Mouse (Mus musculus) limb, embryonic 12.5 days (tissue): ENCODE results near the gene Bcat1. TPM values are rescaled to one million over a fixed set of nuclear protein-coding genes. Genes with fewer than 3 reads are reported as not detected.
A peak's percentile ranks its signal among the peaks of the same experiment; 100 is the strongest.

Source experiments
- ATAC-seq: fragments of 200-750 bp; cut with Nextera tagmentation; 2 replicates; pipeline ENCODE4 v1.8.0; 2017; ENCODE audit warnings: low read depth, moderate TSS enrichment; ENCODE audit not compliant: insufficient number of reproducible peaks, insufficient read depth, low FRiP score, low TSS enrichment
- H3K27ac ChIP-seq: fragments of 300-500 bp; sonication (generic); 2 replicates; pipeline ENCODE4 v1.5.1; 2016; ENCODE audit warnings: mild to moderate bottlenecking, moderate library complexity
- H3K27me3 ChIP-seq: fragments of 300-500 bp; sonication (generic); 2 replicates; pipeline ENCODE4 v1.6.1; 2016; ENCODE audit warnings: mild to moderate bottlenecking, moderate library complexity
- H3K36me3 ChIP-seq: fragments of 300-500 bp; sonication (generic); 2 replicates; pipeline ENCODE4 v1.6.1; 2016; ENCODE audit warnings: mild to moderate bottlenecking, moderate library complexity
- H3K4me1 ChIP-seq: fragments of 300-500 bp; sonication (generic); replicated peaks from 2 replicates; pipeline ENCODE4 v1.6.1; 2016
- H3K4me2 ChIP-seq: fragments of 300-500 bp; sonication (generic); 2 replicates; pipeline ENCODE4 v1.6.1; 2016; ENCODE audit warnings: mild to moderate bottlenecking, moderate library complexity
- H3K4me3 ChIP-seq: fragments of 300-500 bp; sonication (generic); replicated peaks from 2 replicates; pipeline ENCODE4 v1.5.1; 2016; ENCODE audit warnings: mild to moderate bottlenecking
- H3K9ac ChIP-seq: fragments of 300-500 bp; sonication (generic); replicated peaks from 2 replicates; pipeline ENCODE4 v1.6.1; 2016; ENCODE audit warnings: mild to moderate bottlenecking, moderate library complexity
- H3K9me3 ChIP-seq: fragments of 300-500 bp; sonication (generic); 2 replicates; pipeline ENCODE4 v1.6.1; 2016; ENCODE audit warnings: mild to moderate bottlenecking, moderate library complexity
- WGBS: fragments of 180-500 bp; shearing (Covaris S2); methylation state at CpG from one replicate; pipeline ENCODE4 v1.1.7; 2016; 5-methylcytosine and 5-hydroxymethylcytosine counted together
- polyA plus RNA-seq: library from polyadenylated mRNA; unstranded; fragments of >200 nt; fragmentation: Nextera tagmentation; extraction: Ambion mirVana; gene quantifications from 2 replicates; pipeline ENCODE4 v1.2.1, GENCODE M21; 2016

Gene Bcat1
- polyA plus RNA-seq, 1 experiment from 2014 or later = 41.7 TPM

DNA sequence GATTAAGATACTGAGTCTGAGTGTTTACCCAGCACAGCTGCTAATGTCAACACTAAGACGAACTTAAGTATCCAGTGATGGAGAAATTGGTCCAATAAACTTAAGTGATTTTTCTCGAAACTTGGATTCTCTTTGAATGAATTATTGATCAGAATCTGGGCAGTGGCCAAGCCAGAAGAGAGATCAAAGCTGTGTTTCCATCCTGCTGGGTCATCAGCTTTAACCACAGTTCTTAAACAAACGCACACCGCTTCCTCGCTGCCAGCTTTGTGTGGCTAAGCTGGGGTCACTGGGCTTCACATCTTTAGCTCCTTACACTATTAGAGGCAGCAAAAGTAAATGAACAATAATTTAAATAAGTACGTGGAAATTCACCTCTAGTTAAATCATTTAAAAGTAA lies 108.4 kb downstream of the Bcat1 start:
- ATAC-seq = no peak
- H3K9me3 ChIP-seq = no peaks in the 10 kb centered on the region
- H3K27me3 ChIP-seq = no peaks in the 10 kb centered on the region; the same call in 1 of the 2 replicates
- no peaks in the 10 kb centered on the region for H3K36me3 ChIP-seq
- H3K4me3 ChIP-seq = no peak overlapping the region
- no peak overlapping the region for H3K27ac ChIP-seq
- WGBS = 52% methylated on average over 6 of the region's 6 CpGs
- no peak overlapping the region for H3K9ac ChIP-seq
- H3K4me2 ChIP-seq = no peak overlapping the region
- no peaks in the 10 kb centered on the region for H3K4me1 ChIP-seq

DNA sequence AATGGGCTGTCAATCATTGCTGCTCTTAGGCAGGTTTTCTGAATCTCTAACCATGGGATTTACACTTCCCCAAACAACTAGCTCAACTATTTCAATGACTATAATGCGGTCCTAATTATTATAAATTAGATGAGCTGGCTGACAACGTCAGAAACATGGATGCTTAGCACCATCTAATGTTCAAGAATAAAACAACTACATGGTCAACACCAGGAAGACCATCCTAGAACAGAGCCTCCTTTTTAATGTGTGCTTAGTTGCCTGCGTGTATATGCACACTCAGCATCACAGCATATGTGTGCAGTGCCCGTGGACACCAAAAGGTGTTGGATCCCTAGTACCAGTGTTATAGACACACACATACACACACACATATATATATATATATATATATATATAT lies 111.8 kb downstream of the Bcat1 start:
- Histone ChIP-seq H3K9ac (no peak overlapping the region), H3K4me2 (no peak overlapping the region), H3K9me3 (no peaks in the 10 kb centered on the region), H3K4me1 (no peaks in the 10 kb centered on the region), H3K36me3 (no peaks in the 10 kb centered on the region), H3K4me3 (no peak overlapping the region), H3K27ac (no peak overlapping the region), H3K27me3 (no peaks in the 10 kb centered on the region; the same call in 1 of the 2 replicates)
- 78% methylated on average over 4 of the region's 4 CpGs for WGBS
- ATAC-seq = no peak

DNA sequence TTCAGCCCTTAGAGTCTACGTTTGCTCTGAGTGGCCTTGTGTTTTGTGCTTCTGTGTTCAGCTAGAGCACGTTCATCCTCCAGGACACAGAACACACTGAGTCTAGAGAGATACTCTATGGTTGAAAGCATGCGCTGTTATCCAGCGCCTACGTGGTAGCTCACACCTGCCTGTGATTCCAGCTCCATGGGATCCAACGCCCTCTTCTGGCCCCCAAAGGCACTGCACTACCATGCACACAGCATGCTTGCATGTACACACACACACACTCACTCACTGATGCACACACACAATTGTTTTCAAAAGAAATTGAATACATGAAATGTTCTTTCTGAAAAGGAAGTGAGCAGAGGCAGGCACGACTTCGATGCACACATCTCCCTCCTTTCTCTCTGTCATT lies 112.8 kb downstream of the Bcat1 start:
- no peak for ATAC-seq
- H3K27me3 ChIP-seq = no peaks in the 10 kb centered on the region; the same call in 1 of the 2 replicates
- 83% methylated on average over 8 of the region's 8 CpGs for WGBS

DNA sequence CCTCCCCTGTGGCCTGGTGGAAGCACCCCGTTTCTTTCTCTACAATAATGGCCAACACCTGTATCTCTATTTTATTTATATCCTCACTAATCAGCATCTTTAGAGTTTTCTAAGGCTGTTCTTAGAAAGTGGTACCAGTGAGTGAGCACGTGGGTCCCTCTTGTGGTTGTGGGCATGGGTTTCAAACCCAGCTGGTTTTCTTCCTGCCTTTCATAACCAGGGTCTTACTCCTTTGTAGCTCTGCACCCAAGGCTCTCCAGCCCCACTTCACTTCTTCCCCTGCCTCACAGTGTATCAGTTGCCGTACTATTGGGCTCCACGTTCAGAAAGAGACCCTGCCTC lies 114.0 kb downstream of the Bcat1 start:
- 55% methylated on average over 4 of the region's 4 CpGs for WGBS
- no peak overlapping the region for H3K4me3 ChIP-seq
- no peaks in the 10 kb centered on the region for H3K9me3 ChIP-seq
- no peaks in the 10 kb centered on the region for H3K36me3 ChIP-seq
- no peaks in the 10 kb centered on the region for H3K4me1 ChIP-seq
- H3K27ac ChIP-seq = no peak overlapping the region
- H3K9ac ChIP-seq = no peak overlapping the region
- no peak overlapping the region for H3K4me2 ChIP-seq
- no peak for ATAC-seq
- no peaks in the 10 kb centered on the region; the same call in 1 of the 2 replicates for H3K27me3 ChIP-seq

More for the DNA sequence above, 112.8 kb downstream of the Bcat1 start:
- Histone ChIP-seq H3K27ac (no peak overlapping the region), H3K4me3 (no peak overlapping the region), H3K9me3 (no peaks in the 10 kb centered on the region), H3K4me1 (no peaks in the 10 kb centered on the region), H3K9ac (no peak overlapping the region), H3K4me2 (no peak overlapping the region), H3K36me3 (no peaks in the 10 kb centered on the region)

DNA sequence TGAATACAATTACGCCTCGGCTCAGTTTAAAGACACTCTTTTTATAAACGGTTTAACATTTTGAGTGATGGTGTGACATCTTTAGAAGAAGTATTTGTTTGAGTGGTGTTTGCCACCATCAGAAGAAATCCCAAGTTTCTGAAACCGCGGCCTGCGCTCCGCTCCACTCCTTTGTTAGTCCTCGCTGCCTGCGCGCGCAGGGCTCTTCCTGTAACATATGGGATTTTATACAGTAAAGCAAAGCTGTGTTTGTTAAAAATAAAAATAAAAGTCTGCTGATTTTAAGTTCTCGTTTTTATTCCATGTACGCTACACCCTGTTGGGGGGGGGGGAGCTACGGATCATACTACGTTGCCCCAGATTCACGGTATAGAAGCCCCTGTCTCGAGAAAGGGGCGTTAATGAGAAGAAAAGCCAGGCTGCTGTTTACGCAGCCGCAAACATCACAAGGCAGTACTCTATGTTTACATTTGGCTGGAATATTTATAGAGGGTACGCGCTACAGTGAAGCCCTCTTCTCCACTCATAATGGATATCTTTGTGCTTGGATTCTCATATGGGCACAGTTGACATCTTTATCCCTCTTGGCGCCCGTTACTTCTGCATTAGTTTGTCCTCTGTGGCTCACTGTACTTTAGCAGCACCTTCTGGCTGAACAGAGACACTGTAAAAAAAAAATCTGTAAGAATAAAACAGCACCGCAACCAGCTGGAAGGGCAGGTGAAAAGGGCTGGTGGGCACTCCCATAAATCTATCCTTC lies 114.6 kb downstream of the Bcat1 start:
- 0 out of 2 replicates have a peak overlapping the region, but pooled peaks have one; percentile 12 for H3K27ac ChIP-seq
- H3K9me3 ChIP-seq = no peaks in the 10 kb centered on the region
- H3K9ac ChIP-seq = no peak overlapping the region
- H3K4me1 ChIP-seq = no peaks in the 10 kb centered on the region
- 0 out of 2 replicates have a peak overlapping the region, but pooled peaks have one; percentile 21 for H3K4me2 ChIP-seq
- no peak for ATAC-seq
- no peaks in the 10 kb centered on the region for H3K36me3 ChIP-seq
- 66% methylated on average over 25 of the region's 25 CpGs for WGBS
- no peak overlapping the region for H3K4me3 ChIP-seq
- H3K27me3 ChIP-seq = no peaks in the 10 kb centered on the region; the same call in 1 of the 2 replicates

DNA sequence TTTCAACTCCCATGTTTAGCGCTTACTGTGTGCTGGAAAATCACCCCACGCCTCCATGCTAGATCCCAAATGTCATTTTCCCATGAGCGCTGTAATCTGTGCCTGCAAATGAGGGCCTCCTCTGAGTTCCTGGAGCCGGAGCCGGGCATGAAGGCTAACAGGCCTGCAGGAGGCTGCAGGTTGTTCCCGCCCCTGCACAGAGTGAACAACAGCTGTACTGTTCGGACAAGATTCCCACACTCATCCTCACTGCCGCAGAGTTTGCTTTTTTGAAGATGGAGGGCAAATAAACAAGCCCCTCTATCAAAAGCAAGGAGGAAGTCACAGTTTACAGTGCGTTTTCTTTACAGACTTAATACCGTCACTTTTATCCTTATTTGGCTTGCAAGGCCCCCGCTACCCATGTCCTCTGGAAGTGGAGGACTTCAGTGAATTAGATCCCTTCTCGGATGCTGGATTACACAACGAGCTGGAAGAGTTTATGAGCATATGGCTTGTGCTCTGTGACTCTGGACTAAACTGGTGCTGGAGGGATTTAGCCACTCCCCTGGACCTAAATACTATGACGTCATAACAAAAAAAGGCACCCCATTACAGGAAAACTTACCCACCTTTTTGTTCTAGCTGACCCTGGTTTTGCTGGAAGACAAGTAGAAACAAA lies 120.0 kb downstream of the Bcat1 start:
- H3K4me1 ChIP-seq = peaks cover 7% of the 10 kb centered on the region
- H3K27me3 ChIP-seq = no peaks in the 10 kb centered on the region
- H3K4me3 ChIP-seq = no peak overlapping the region
- H3K27ac ChIP-seq = peak overlapping the region; percentile 72
- no peaks in the 10 kb centered on the region for H3K9me3 ChIP-seq
- no peak overlapping the region for H3K9ac ChIP-seq
- WGBS = 52% methylated on average over 14 of the region's 14 CpGs
- H3K4me2 ChIP-seq = no peak overlapping the region
- no peaks in the 10 kb centered on the region for H3K36me3 ChIP-seq
- ATAC-seq = no peak

DNA sequence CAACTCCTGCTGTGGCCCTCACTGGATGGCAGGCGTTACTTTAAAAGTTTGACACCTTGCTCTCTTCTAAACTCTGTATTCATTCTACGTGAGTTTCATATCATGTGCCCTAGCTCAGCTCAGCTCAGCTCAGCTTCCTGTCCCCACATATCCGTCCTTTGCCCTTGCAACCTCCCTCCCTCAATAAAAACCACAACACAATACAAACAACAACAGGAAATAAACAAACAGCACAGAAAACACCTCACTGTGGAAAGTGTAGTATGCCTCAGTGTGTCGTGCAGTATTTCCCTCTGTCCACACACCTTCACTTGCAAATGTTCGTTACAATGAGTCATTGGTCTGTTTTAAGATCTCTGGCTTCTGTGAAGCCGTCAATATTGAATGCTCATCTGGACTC lies 123.1 kb downstream of the Bcat1 start:
- H3K36me3 ChIP-seq = no peaks in the 10 kb centered on the region
- H3K4me1 ChIP-seq = peaks cover 9% of the 10 kb centered on the region
- no peak overlapping the region for H3K27ac ChIP-seq
- no peak overlapping the region for H3K4me2 ChIP-seq
- H3K9ac ChIP-seq = no peak overlapping the region
- no peaks in the 10 kb centered on the region for H3K9me3 ChIP-seq
- ATAC-seq = no peak
- WGBS = 83% methylated on average over 6 of the region's 6 CpGs
- H3K4me3 ChIP-seq = no peak overlapping the region
- H3K27me3 ChIP-seq = no peaks in the 10 kb centered on the region

DNA sequence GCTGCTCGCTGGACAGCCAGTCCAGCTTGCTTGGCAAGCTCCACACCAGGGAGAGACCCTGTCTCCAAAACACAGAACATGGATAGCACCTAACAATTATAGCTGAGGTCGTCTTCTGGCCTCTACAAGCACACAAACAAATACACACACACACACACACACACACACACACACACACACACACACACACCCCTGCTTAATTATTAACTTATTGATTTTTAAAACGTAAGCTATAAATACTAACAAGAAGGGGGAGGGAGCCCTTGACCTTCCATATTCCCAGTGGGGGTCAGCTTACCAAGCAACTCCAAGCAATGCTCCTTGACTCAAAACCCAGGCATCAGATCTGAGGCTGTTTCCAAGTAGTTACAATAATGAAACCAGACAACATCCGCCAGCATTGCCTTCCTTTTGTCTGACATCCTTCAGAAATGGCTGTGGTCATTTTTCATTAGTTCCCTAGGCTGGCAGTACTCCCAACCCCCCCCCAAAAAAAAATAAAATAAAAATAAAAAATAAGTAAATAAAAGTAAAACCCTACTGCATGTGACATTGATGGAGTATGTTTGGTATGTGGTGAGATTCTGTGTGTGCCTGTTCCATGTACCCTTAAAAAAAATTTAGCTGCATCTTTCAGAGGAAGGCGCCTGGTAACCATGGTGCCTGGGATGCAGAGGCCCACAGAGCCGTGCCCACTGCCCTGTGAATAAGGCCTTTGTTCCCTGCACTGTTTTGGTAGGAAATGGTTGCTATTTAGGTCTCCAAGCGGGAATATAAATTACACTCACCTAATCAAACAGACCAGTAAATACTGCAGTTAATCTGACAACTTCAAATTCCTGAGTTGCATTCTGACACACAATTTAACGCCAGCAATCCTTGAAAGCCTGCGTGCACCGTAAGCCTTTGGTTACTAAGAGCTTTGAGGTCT lies 131.3 kb downstream of the Bcat1 start:
- WGBS = 30% methylated on average over 10 of the region's 10 CpGs
- H3K27ac ChIP-seq = peak overlapping the region; percentile 89
- ATAC-seq = peak; percentile 73; the same call in 1 of the 2 replicates

More for the DNA sequence above, 131.3 kb downstream of the Bcat1 start:
- H3K4me3 ChIP-seq = no peak overlapping the region
- no peaks in the 10 kb centered on the region for H3K27me3 ChIP-seq
- H3K36me3 ChIP-seq = no peaks in the 10 kb centered on the region
- no peaks in the 10 kb centered on the region for H3K9me3 ChIP-seq
- no peak overlapping the region for H3K9ac ChIP-seq
- peaks cover 43% of the 10 kb centered on the region for H3K4me1 ChIP-seq
- peak overlapping the region; percentile 42 for H3K4me2 ChIP-seq

Other genes with a start within 250 kb of the Bcat1 start
- gene Lrmp, start 39.5 kb upstream of the Bcat1 start, polyA plus RNA-seq = 2.3 and 2.4 TPM in 2 replicates
- 0.34 and 0.46 TPM in 2 replicates for gene Casc1, start 134.8 kb upstream of the Bcat1 start, polyA plus RNA-seq
- gene Etfrf1, start 134.9 kb upstream of the Bcat1 start, polyA plus RNA-seq = 32.4 and 32.9 TPM in 2 replicates
- 83.7 and 91.2 TPM in 2 replicates for gene Kras, start 174.1 kb upstream of the Bcat1 start, polyA plus RNA-seq